Mouse (Mus musculus): Measurements from ENCODE around the gene Pqbp1. TPM values are rescaled to one million over a fixed set of nuclear protein-coding genes. Genes with fewer than 3 reads are reported as not detected.

Gene Pqbp1
- polyA plus RNA-seq, 1 experiment = 52.7 TPM

- no peak for DNase-seq (ENCODE audit: low read depth)
Measured at GRCm38 (mm10) chrX:7878495-7878894, 20.6 kb downstream of the Pqbp1 start.

GRCm38 (mm10) chrX:7878007-7878419 lies 21.1 kb downstream of the Pqbp1 start, which contains the start of gene Pim2:
Gene Pim2 (plus strand): TSS chrX:7878262.
- no peak for DNase-seq (ENCODE audit: low read depth)

- no peak for DNase-seq (ENCODE audit: low read depth)
Measured at GRCm38 (mm10) chrX:7869826-7870225, 29.2 kb downstream of the Pqbp1 start.

- no peak for DNase-seq (ENCODE audit: low read depth)
Measured at GRCm38 (mm10) chrX:7868506-7868905, 30.6 kb downstream of the Pqbp1 start.

- no peak for DNase-seq (ENCODE audit: low read depth)
Measured at GRCm38 (mm10) chrX:7867141-7867540, 31.9 kb downstream of the Pqbp1 start.

- DNase-seq (ENCODE audit: low read depth) = no peak
Measured at GRCm38 (mm10) chrX:7865786-7866185, 33.3 kb downstream of the Pqbp1 start.

GRCm38 (mm10) chrX:7865343-7865742 lies 33.7 kb downstream of the Pqbp1 start:
- no peak for DNase-seq (ENCODE audit: low read depth)

- DNase-seq (ENCODE audit: low read depth) = no peak
Measured at GRCm38 (mm10) chrX:7864551-7864950, 34.5 kb downstream of the Pqbp1 start.

- no peak for DNase-seq (ENCODE audit: low read depth)
Measured at GRCm38 (mm10) chrX:7863181-7863580, 35.9 kb downstream of the Pqbp1 start.

- DNase-seq (ENCODE audit: low read depth) = no peak
Measured at GRCm38 (mm10) chrX:7859191-7859753, 39.8 kb downstream of the Pqbp1 start.

GRCm38 (mm10) chrX:7854578-7854977 lies 44.5 kb downstream of the Pqbp1 start:
- DNase-seq (ENCODE audit: low read depth) = no peak

- no peak for DNase-seq (ENCODE audit: low read depth)
Measured at GRCm38 (mm10) chrX:7847845-7848244, 51.2 kb downstream of the Pqbp1 start.

Other genes with a start within 250 kb of the Pqbp1 start
- 21.3 and 23.1 TPM in 2 replicates for gene Prickle3, start 242.0 kb downstream of the Pqbp1 start, polyA plus RNA-seq (2012; rRNA removed)
- 425 and 457 TPM in 2 replicates for gene Plp2, start 227.9 kb downstream of the Pqbp1 start, polyA plus RNA-seq (2012; rRNA removed)
- 3.6 and 5.5 TPM in 2 replicates for gene Magix, start 218.0 kb downstream of the Pqbp1 start, polyA plus RNA-seq (2012; rRNA removed)
- 10.3 and 10.4 TPM in 2 replicates for gene Gpkow, start 202.1 kb downstream of the Pqbp1 start, polyA plus RNA-seq (2012; rRNA removed)
- gene Wdr45, start 184.9 kb downstream of the Pqbp1 start, polyA plus RNA-seq (2012; rRNA removed) = 75.7 and 96.4 TPM in 2 replicates
- 0.32 TPM in 1 of 2 replicates, not detected in the other for gene Gm45208, start 177.0 kb downstream of the Pqbp1 start, polyA plus RNA-seq (2012; rRNA removed)
- 20.9 TPM in 2 replicates for gene Praf2, start 170.8 kb downstream of the Pqbp1 start, polyA plus RNA-seq (2012; rRNA removed)
- 16.7 and 23.1 TPM in 2 replicates for gene Ccdc120, start 148.4 kb downstream of the Pqbp1 start, polyA plus RNA-seq (2012; rRNA removed)
- gene Tfe3, start 136.7 kb downstream of the Pqbp1 start, polyA plus RNA-seq (2012; rRNA removed) = 38.8 and 54.6 TPM in 2 replicates
- gene Gripap1, start 109.5 kb downstream of the Pqbp1 start, polyA plus RNA-seq (2012; rRNA removed) = 29.8 and 32.7 TPM in 2 replicates
- gene Kcnd1, start 77.0 kb downstream of the Pqbp1 start, polyA plus RNA-seq (2012; rRNA removed) = 9.9 and 10.7 TPM in 2 replicates
- gene Otud5, start 57.9 kb downstream of the Pqbp1 start, polyA plus RNA-seq (2012; rRNA removed) = 24.3 and 44.1 TPM in 2 replicates
- 18.2 and 21.4 TPM in 2 replicates for gene Pim2, start 21.0 kb downstream of the Pqbp1 start, polyA plus RNA-seq (2012; rRNA removed)
- gene Slc35a2, start 15.2 kb downstream of the Pqbp1 start, polyA plus RNA-seq (2012; rRNA removed) = 69.7 and 86.0 TPM in 2 replicates
- 32.4 and 38.3 TPM in 2 replicates for gene Timm17b, start 88 bp upstream of the Pqbp1 start, polyA plus RNA-seq (2012; rRNA removed)
- gene Gm10491, start 8.6 kb upstream of the Pqbp1 start, polyA plus RNA-seq (2012; rRNA removed) = not detected in 2 replicates
- not detected in 2 replicates for gene Gm10490, start 10.3 kb upstream of the Pqbp1 start, polyA plus RNA-seq (2012; rRNA removed)
- gene Pcsk1n, start 20.6 kb upstream of the Pqbp1 start, polyA plus RNA-seq (2012; rRNA removed) = 0.97 and 1.3 TPM in 2 replicates
- 0.16 TPM in 1 of 2 replicates, not detected in the other for gene Eras, start 29.3 kb upstream of the Pqbp1 start, polyA plus RNA-seq (2012; rRNA removed)
- 179 and 264 TPM in 2 replicates for gene Hdac6, start 48.6 kb upstream of the Pqbp1 start, polyA plus RNA-seq (2012; rRNA removed)
- 0.13 and 0.16 TPM in 2 replicates for gene Gata1, start 78.8 kb upstream of the Pqbp1 start, polyA plus RNA-seq (2012; rRNA removed)
- 0.22 and 0.31 TPM in 2 replicates for gene Glod5, start 119.2 kb upstream of the Pqbp1 start, polyA plus RNA-seq (2012; rRNA removed)
- 16.0 and 16.5 TPM in 2 replicates for gene Suv39h1, start 175.5 kb upstream of the Pqbp1 start, polyA plus RNA-seq (2012; rRNA removed)
- 7.8 and 9.5 TPM in 2 replicates for gene Was, start 191.2 kb upstream of the Pqbp1 start, polyA plus RNA-seq (2012; rRNA removed)
- 93.8 and 104 TPM in 2 replicates for gene Wdr13, start 233.6 kb upstream of the Pqbp1 start, polyA plus RNA-seq (2012; rRNA removed)
- gene Rbm3, start 246.6 kb upstream of the Pqbp1 start, polyA plus RNA-seq (2012; rRNA removed) = 134 and 160 TPM in 2 replicates

Data from gonadal fat pad, adult 2 months (tissue).